Mouse (Mus musculus): ENCODE measurements at regions not wholly inside any gene's neighbourhood (a gene's known extent, or its start where the extent isn't known, plus 50 kb on each side); places are given as distances from the start of the nearest gene placed in this dataset.
"Not testable (repeated sequence)": the region's sequence is repeated elsewhere in the genome, so short reads cannot be mapped to it uniquely, and the experiment has no call there.

GRCm38 (mm10) chr8:20812164-20812872 is 80.2 kb upstream of the Defb33 start:
- peak in 1 of 2 experiments; percentile 4 for DNase-seq

- DNase-seq = peak in 1 of 2 experiments; percentile 5
These were observed 79.0 kb upstream of the Defb33 start for GRCm38 (mm10) chr8:20813493-20813892.

DNA sequence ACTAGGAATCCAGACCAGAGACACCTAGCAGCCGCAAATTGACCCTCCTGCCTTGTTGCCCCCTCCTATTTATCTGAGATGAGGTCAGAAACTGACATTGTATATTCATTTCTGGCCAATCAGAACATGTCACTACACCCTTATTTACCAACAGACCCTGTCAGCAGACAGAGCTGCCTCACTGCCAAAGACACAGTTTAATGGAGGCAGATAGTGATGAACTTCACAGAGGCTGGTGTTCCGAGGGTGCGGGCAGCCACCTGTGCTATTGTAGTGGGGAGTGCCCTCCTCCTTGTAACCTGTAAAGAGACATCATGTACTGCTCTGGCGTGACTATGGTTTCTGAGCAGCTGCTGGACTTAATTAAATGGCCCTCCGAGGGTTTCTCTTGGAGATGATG is 70.0 kb upstream of the Defb33 start:
- peak; percentile 32 to 45 for DNase-seq

DNA sequence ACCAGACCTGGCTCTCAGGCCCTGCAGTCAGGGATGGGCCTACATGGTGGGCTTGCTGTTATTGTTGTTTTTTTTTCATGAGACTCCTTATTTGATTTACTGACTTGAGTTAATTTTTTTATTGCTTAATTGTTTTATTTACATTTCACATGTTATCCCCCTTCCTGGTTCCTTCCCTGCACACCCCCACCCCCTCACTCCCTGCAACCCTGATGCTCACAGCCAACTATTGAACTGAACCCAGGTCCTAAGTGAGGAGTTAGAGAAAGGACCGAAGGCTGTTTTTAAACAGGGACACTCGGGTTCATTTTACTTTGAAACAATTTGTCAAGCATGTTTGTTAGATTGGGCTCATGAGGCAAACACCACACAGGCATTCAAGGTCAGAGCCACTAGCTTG is 69.2 kb upstream of the Defb33 start:
- DNase-seq = peak in 1 of 2 experiments; percentile 5

DNA sequence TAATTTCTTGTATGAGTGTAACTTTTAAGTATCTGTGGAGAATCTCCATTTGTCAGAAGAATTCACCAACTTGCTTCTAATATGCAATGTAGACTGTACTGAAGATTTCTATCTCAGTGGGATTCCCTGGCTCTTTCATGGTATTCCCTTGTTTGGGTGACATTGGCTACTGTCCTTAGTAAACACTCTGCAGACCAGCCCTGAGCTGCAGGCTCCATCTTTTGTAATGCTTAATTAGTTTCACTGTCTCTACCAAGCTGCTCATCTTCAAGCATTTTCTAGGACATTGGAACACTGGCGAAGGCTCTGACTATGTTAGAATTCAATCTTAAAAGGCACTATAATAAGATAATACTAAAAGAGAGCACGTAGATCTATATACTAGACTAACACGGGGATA is 53.0 kb upstream of the Defb33 start:
- DNase-seq = not testable (repeated sequence)

Data from thymus, adult 18-20 months (tissue).